Mouse (Mus musculus) lung, adult 2 months (tissue): ENCODE results near the gene Npl. TPM values are rescaled to one million over a fixed set of nuclear protein-coding genes. Genes with fewer than 3 reads are reported as not detected.
"Not testable (repeated sequence)": the region's sequence is repeated elsewhere in the genome, so short reads cannot be mapped to it uniquely, and the experiment has no call there.

Source experiments
- DNase-seq: peaks from one replicate; pipeline ENCODE4 v3.0.0; 2022
- H3K4me1 ChIP-seq: fragments of 200-500 bp; 2 replicates; pipeline ENCODE4 v1.6.1; 2011; ENCODE audit warnings: low read length; ENCODE audit not compliant: control insufficient read depth, insufficient read depth
- H3K4me3 ChIP-seq: fragments of 200-500 bp; replicated peaks from 2 replicates; pipeline ENCODE3; 2011; ENCODE audit warnings: low read depth, mild to moderate bottlenecking, control low read depth, low read length; ENCODE audit errors: extremely low read depth
- CTCF ChIP-seq: fragments of 200-500 bp; IDR thresholded peaks from 2 replicates; pipeline ENCODE4 v1.5.1; 2011; ENCODE audit warnings: mild to moderate bottlenecking, low read length, control low read depth; ENCODE audit not compliant: insufficient read depth
- POLR2A ChIP-seq: fragments of 200-500 bp; IDR thresholded peaks from 2 replicates; pipeline ENCODE4 v1.6.1; 2011; ENCODE audit warnings: low read depth, mild to moderate bottlenecking, control low read depth, low read length, borderline replicate concordance; ENCODE audit errors: extremely low read depth
- WGBS: fragments of 180-500 bp; shearing (Covaris S2); methylation state at CpG from one replicate; pipeline ENCODE4 v1.1.7; 2018; 5-methylcytosine and 5-hydroxymethylcytosine counted together
- polyA plus RNA-seq: library from polyadenylated mRNA; depleted of rRNA; stranded (reverse); fragments of >200 nt; gene quantifications from 2 replicates; pipeline ENCODE4 v1.2.3, GENCODE M21; 2012

Gene Npl
- polyA plus RNA-seq, 1 experiment, result 1.1 TPM

- no peaks in the 10 kb centered on the region for H3K4me1 ChIP-seq
- H3K4me3 ChIP-seq, result no peak overlapping the region
- WGBS, result 55% methylated on average over 3 of the region's 3 CpGs
Observed at GRCm38 (mm10) chr1:153522116-153522515, 27.7 kb downstream of the Npl start.

GRCm38 (mm10) chr1:153515368-153515767 lies 34.5 kb downstream of the Npl start:
- WGBS, result 68% methylated on average over 12 of the region's 12 CpGs
- TF ChIP-seq POLR2A (no peak), CTCF (no peak)
- no peak overlapping the region for H3K4me3 ChIP-seq
- no peak for DNase-seq
- no peaks in the 10 kb centered on the region for H3K4me1 ChIP-seq

More at GRCm38 (mm10) chr1:153522116-153522515, 27.7 kb downstream of the Npl start:
- TF ChIP-seq CTCF (no peak), POLR2A (no peak)
- no peak for DNase-seq

- Histone ChIP-seq H3K4me3 (no peak overlapping the region), H3K4me1 (no peaks in the 10 kb centered on the region)
- DNase-seq, result no peak
- TF ChIP-seq POLR2A, result no peak
- no peak for TF ChIP-seq CTCF
- 49% methylated on average over 2 of the region's 2 CpGs for WGBS
Observed at GRCm38 (mm10) chr1:153510330-153511009, 39.4 kb downstream of the Npl start.

GRCm38 (mm10) chr1:153509569-153509968 lies 40.3 kb downstream of the Npl start:
- H3K4me3 ChIP-seq, DNase-seq, H3K4me1 ChIP-seq: not testable (repeated sequence)
- 73% methylated on average over 8 of the region's 8 CpGs for WGBS

- 81% methylated on average over 6 of the region's 6 CpGs for WGBS
- no peak for DNase-seq
- no peaks in the 10 kb centered on the region for H3K4me1 ChIP-seq
- no peak for TF ChIP-seq POLR2A
- no peak for TF ChIP-seq CTCF
- H3K4me3 ChIP-seq, result no peak overlapping the region
Observed at GRCm38 (mm10) chr1:153509012-153509411, 40.8 kb downstream of the Npl start.

- H3K4me1 ChIP-seq, result no peaks in the 10 kb centered on the region
- no peak for DNase-seq
- 62% methylated on average over 6 of the region's 6 CpGs for WGBS
- TF ChIP-seq POLR2A (no peak), CTCF (no peak)
- no peak overlapping the region for H3K4me3 ChIP-seq
Observed at GRCm38 (mm10) chr1:153506266-153506665, 43.6 kb downstream of the Npl start.

GRCm38 (mm10) chr1:153501644-153502321 lies 48.1 kb downstream of the Npl start:
- 39% methylated on average over 5 of the region's 5 CpGs for WGBS
- no peaks in the 10 kb centered on the region for H3K4me1 ChIP-seq
- TF ChIP-seq POLR2A (no peak), CTCF (no peak)
- no peak overlapping the region for H3K4me3 ChIP-seq
- no peak for DNase-seq

- TF ChIP-seq CTCF, result no peak
- no peak for TF ChIP-seq POLR2A
- H3K4me1 ChIP-seq, result no peaks in the 10 kb centered on the region
- no peak for DNase-seq
- 80% methylated on average over 9 of the region's 9 CpGs for WGBS
- H3K4me3 ChIP-seq, result no peak overlapping the region
Observed at GRCm38 (mm10) chr1:153500030-153500429, 49.8 kb downstream of the Npl start.

- Histone ChIP-seq H3K4me1 (no peaks in the 10 kb centered on the region), H3K4me3 (no peak overlapping the region)
- DNase-seq, result no peak
- 74% methylated on average over 3 of the region's 3 CpGs for WGBS
- TF ChIP-seq POLR2A, result no peak
- no peak for TF ChIP-seq CTCF
Observed at GRCm38 (mm10) chr1:153496030-153496429, 53.8 kb downstream of the Npl start.

- Histone ChIP-seq H3K4me3 (no peak overlapping the region), H3K4me1 (no peaks in the 10 kb centered on the region)
- DNase-seq, result no peak
- WGBS, result 29% methylated on average over 6 of the region's 6 CpGs
- TF ChIP-seq CTCF (no peak), POLR2A (no peak)
Observed at GRCm38 (mm10) chr1:153493931-153494330, 55.9 kb downstream of the Npl start.
